ENCODE assay signal across 14 mouse cellular contexts in the genomic region with DNA sequence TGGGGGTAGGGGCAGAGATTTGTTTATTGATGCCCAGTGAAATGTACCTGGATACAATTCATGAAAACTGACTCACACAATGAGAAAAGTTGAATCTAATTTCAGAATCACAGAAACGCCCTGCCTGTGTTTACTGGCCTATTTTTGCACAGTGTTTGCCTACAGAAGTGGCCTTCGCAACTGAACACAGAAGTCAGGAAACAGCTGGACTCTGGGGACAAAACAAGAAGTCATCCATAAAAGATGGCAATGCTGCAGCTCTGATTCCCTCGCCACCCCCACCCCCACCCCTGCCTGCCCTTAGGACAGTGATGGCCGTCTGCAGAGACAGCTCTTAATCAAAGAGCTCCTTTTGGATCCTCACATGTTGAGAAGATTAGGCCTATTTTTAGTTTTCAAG.
DNase-seq lines count a peak whose midpoint lies in the region; ATAC-seq and TF ChIP-seq lines count a peak whose summit lies in the region.
"Had no signal": no experiment of that assay in that cellular context is flagged by ENCODE, and none has a peak within 500 bp of the region (broad histone marks: within the 10 kb centered on the region; RNA-seq: fewer than 3 reads in every experiment).

No protein-coding gene starts in this region.

- H3K9ac ChIP-seq in heart, embryonic 15.5 days, result no peak overlapping the region
- no peak overlapping the region for H3K9ac ChIP-seq in lung, embryonic 14.5 days
- H3K9ac ChIP-seq in limb, embryonic 12.5 days (replicated peaks), result no peak overlapping the region
- H3K9ac ChIP-seq: liver, embryonic 14.5 days; neural tube, embryonic 13.5 days had no signal

- no peaks in the 10 kb centered on the region for H3K27me3 ChIP-seq in heart, embryonic 15.5 days
- H3K27me3 ChIP-seq in lung, embryonic 14.5 days (ENCODE audit: insufficient read depth, low read length), result no peaks in the 10 kb centered on the region
- H3K27me3 ChIP-seq in limb, embryonic 12.5 days, result no peaks in the 10 kb centered on the region
- H3K27me3 ChIP-seq: megakaryocyte, embryonic 14.5 days; neural tube, embryonic 13.5 days had no signal

- no peaks in the 10 kb centered on the region for H3K36me3 ChIP-seq in heart, embryonic 15.5 days
- H3K36me3 ChIP-seq in lung, embryonic 14.5 days (ENCODE audit: insufficient read depth), result no peaks in the 10 kb centered on the region
- no peaks in the 10 kb centered on the region for H3K36me3 ChIP-seq in limb, embryonic 12.5 days
- H3K36me3 ChIP-seq: neural tube, embryonic 13.5 days had no signal

- intact Hi-C loops in heart, postnatal 14 days (cut with DNase I), result no loop called here

- no peaks in the 10 kb centered on the region for H3K9me3 ChIP-seq in heart, embryonic 15.5 days (replicated peaks)
- H3K9me3 ChIP-seq in lung, embryonic 14.5 days (ENCODE audit: low read depth, low read length), result no peaks in the 10 kb centered on the region
- no peaks in the 10 kb centered on the region for H3K9me3 ChIP-seq in limb, embryonic 12.5 days
- H3K9me3 ChIP-seq: megakaryocyte, embryonic 14.5 days; neural tube, embryonic 13.5 days had no signal

- no peak for DNase-seq in heart, postnatal 14 days
- DNase-seq in lung, embryonic 14.5 days, result peak; percentile 26
- no peak for DNase-seq in lung, adult 18-20 months
- DNase-seq in skeletal muscle tissue, adult 2 months (ENCODE audit: low read depth, low spot score), result peak; percentile 4
- DNase-seq in neural tube, embryonic 10.5 days (ENCODE audit: extremely low spot score, low spot score), result no peak
- DNase-seq: adrenal gland, postnatal 14 days; cerebellum, adult 8-10 months; thymus, adult 2 months had no signal

- H3K27ac ChIP-seq in heart, embryonic 15.5 days, result 0 out of 2 replicates have a peak overlapping the region, but pooled peaks have one; percentile 24
- peak overlapping the region; percentile 30; the same call in 1 of the 2 replicates for H3K27ac ChIP-seq in lung, embryonic 14.5 days (ENCODE audit: low read depth)
- 0 out of 2 replicates have a peak overlapping the region, but pooled peaks have one; percentile 31 for H3K27ac ChIP-seq in limb, embryonic 12.5 days
- H3K27ac ChIP-seq: liver, embryonic 14.5 days; neural tube, embryonic 13.5 days had no signal

- no peak overlapping the region for H3K4me2 ChIP-seq in heart, embryonic 15.5 days
- H3K4me2 ChIP-seq in lung, embryonic 14.5 days, result no peak overlapping the region
- H3K4me2 ChIP-seq in limb, embryonic 12.5 days, result no peak overlapping the region
- H3K4me2 ChIP-seq: neural tube, embryonic 13.5 days had no signal

- ATAC-seq in heart, embryonic 15.5 days (replicated peaks; ENCODE audit: insufficient number of reproducible peaks, insufficient read depth, low FRiP score, low read depth), result no peak
- 0 out of 2 replicates have a peak, but pooled peaks have one; percentile 31 for ATAC-seq in lung, embryonic 14.5 days (ENCODE audit: insufficient read depth)
- ATAC-seq in limb, embryonic 12.5 days (ENCODE audit: insufficient number of reproducible peaks, insufficient read depth, low FRiP score, low TSS enrichment, low read depth), result no peak
- ATAC-seq: forebrain, embryonic 16.5 days had no signal

- no peak overlapping the region for H3K4me3 ChIP-seq in heart, embryonic 15.5 days
- no peak overlapping the region for H3K4me3 ChIP-seq in lung, embryonic 14.5 days (ENCODE audit: low read depth, low read length)
- H3K4me3 ChIP-seq in limb, embryonic 12.5 days (replicated peaks), result no peak overlapping the region
- H3K4me3 ChIP-seq: megakaryocyte, embryonic 14.5 days; neural tube, embryonic 13.5 days had no signal

- TF ChIP-seq CTCF in lung, embryonic 14.5 days (IDR thresholded peaks at IDR 0.05; ENCODE audit: low read depth), result no peak

- WGBS in heart, embryonic 15.5 days, result 48% methylated on average over 4 of the region's 4 CpGs
- 48% methylated on average over 4 of the region's 4 CpGs for WGBS in lung, embryonic 14.5 days
- 44% methylated on average over 4 of the region's 4 CpGs for WGBS in limb, embryonic 12.5 days

- peaks cover 10% of the 10 kb centered on the region for H3K4me1 ChIP-seq in heart, embryonic 15.5 days (replicated peaks)
- no peaks in the 10 kb centered on the region for H3K4me1 ChIP-seq in lung, embryonic 14.5 days (ENCODE audit: insufficient read depth)
- H3K4me1 ChIP-seq in limb, embryonic 12.5 days (replicated peaks), result peaks cover 28% of the 10 kb centered on the region
- H3K4me1 ChIP-seq: megakaryocyte, embryonic 14.5 days had no signal

Comparison
In these comparisons a context has a peak if more than half of its experiments do, and no peak if none do; other contexts are left out.
1. DNase-seq: peak in lung, embryonic 14.5 days (single experiment) and skeletal muscle tissue, adult 2 months (single experiment); none in heart, postnatal 14 days (0 of 2), lung, adult 18-20 months (0 of 2) and neural tube, embryonic 10.5 days (single experiment).
2. Peak in every context shown above with its lines, with median percentiles within 50 percentile points of each other: H3K27ac ChIP-seq.